25 mouse cellular contexts compared by ENCODE assay signal in genomic region chr6:46886230-46886629, GRCm38 (mm10).
DNase-seq lines count a peak whose midpoint lies in the region; ATAC-seq and TF ChIP-seq lines count a peak whose summit lies in the region.
"Had no signal": no experiment of that assay in that cellular context is flagged by ENCODE, and none has a peak within 500 bp of the region (broad histone marks: within the 10 kb centered on the region; RNA-seq: fewer than 3 reads in every experiment).

No protein-coding gene starts in this region.

- no peak overlapping the region for H3K4me3 ChIP-seq in cerebellum, adult 2 months (replicated peaks; ENCODE audit: insufficient read depth, low read depth, low read length)
- H3K4me3 ChIP-seq in left cerebral cortex, adult 2 months, result no peak overlapping the region
- H3K4me3 ChIP-seq: embryonic facial prominence, embryonic 13.5 days; forebrain, embryonic 10.5 days; forebrain, embryonic 13.5 days; heart, adult 2 months; heart, embryonic 10.5 days; heart, embryonic 13.5 days had no signal

- no peak for ATAC-seq in cerebellum, adult (ENCODE audit: insufficient number of reproducible peaks, low FRiP score, low TSS enrichment)
- ATAC-seq: activated CD4-positive, CD25-positive, alpha-beta regulatory T cell, adult 4 months; forebrain, embryonic 13.5 days; forebrain, embryonic 16.5 days; hindbrain, postnatal 0 days; inflammation-experienced regulatory T-cells, adult 6 months; intestine, embryonic 16.5 days had no signal

- no peak overlapping the region for H3K27ac ChIP-seq in cerebellum, adult 2 months (ENCODE audit: insufficient read depth, low read length)
- H3K27ac ChIP-seq in left cerebral cortex, adult 2 months, result no peak overlapping the region
- H3K27ac ChIP-seq: embryonic facial prominence, embryonic 13.5 days; forebrain, embryonic 10.5 days; forebrain, embryonic 13.5 days; heart, adult 2 months; heart, embryonic 10.5 days; heart, embryonic 13.5 days; hindbrain, embryonic 14.5 days; hindbrain, postnatal 0 days had no signal

- peak; percentile 5 to 8 for DNase-seq in cerebellum, adult 2 months
- no peak for DNase-seq in cerebellum, adult 8-10 months
- peak; percentile 49 to 69 for DNase-seq in cerebellum, postnatal 14 days
- DNase-seq in left cerebral cortex, postnatal 4 days, result peak; percentile 68
- no peak for DNase-seq in left cerebral cortex, adult 2 months (ENCODE audit: extremely low spot score in 1 of 2, low spot score in 2 of 2)
- DNase-seq in brain, embryonic 14.5 days (ENCODE audit: low read depth), result peak; percentile 32
- DNase-seq: adrenal gland, adult 8-10 months; adrenal gland, postnatal 25 days; gastrocnemius, postnatal 10 days; gastrocnemius, postnatal 36 days; heart, adult 2 months; heart, postnatal 14 days; heart, postnatal 4 days had no signal

- intact Hi-C loops in left cerebral cortex, postnatal 4 days (cut with DNase I), result no loop called here
- intact Hi-C loops in left cerebral cortex, adult 2 months (cut with DNase I), result no loop called here

- no peak for TF ChIP-seq POLR2A in cerebellum, adult 2 months (IDR thresholded peaks at IDR 0.05; ENCODE audit: borderline replicate concordance, insufficient read depth, low read length)
- TF ChIP-seq POLR2A in brain, embryonic 14.5 days (IDR thresholded peaks at IDR 0.05; ENCODE audit: borderline replicate concordance, extremely low read depth, insufficient read depth, insufficient read length, poor library complexity, severe bottlenecking), result no peak

- WGBS in cerebellum, adult 2 months, result 25% methylated on average over 2 of the region's 2 CpGs

- H3K4me1 ChIP-seq in cerebellum, adult 2 months (ENCODE audit: control insufficient read depth, insufficient read depth, low read length), result no peaks in the 10 kb centered on the region
- H3K4me1 ChIP-seq: forebrain, embryonic 10.5 days; forebrain, embryonic 13.5 days; heart, embryonic 10.5 days; heart, embryonic 13.5 days had no signal

- no peak for TF ChIP-seq CTCF in cerebellum, adult 2 months (IDR thresholded peaks at IDR 0.05; ENCODE audit: borderline replicate concordance, insufficient read depth, low read depth, low read length)
- no peak for TF ChIP-seq CTCF in left cerebral cortex, adult 2 months (IDR thresholded peaks at IDR 0.05)
- TF ChIP-seq CTCF in brain, embryonic 14.5 days (IDR thresholded peaks at IDR 0.05; ENCODE audit: borderline replicate concordance, extremely low read depth, insufficient read depth, insufficient read length), result no peak

- H3K27me3 ChIP-seq in cerebellum, adult 2 months (ENCODE audit: control insufficient read depth, insufficient read depth, low read length), result no peaks in the 10 kb centered on the region
- H3K27me3 ChIP-seq: embryonic facial prominence, embryonic 13.5 days; forebrain, embryonic 13.5 days; heart, embryonic 13.5 days had no signal

Comparison
In these comparisons a context has a peak if more than half of its experiments do, and no peak if none do; other contexts are left out.
1. DNase-seq: peak in cerebellum, adult 2 months (2 of 2), cerebellum, postnatal 14 days (2 of 2), left cerebral cortex, postnatal 4 days (single experiment) and brain, embryonic 14.5 days (single experiment); none in cerebellum, adult 8-10 months (single experiment) and left cerebral cortex, adult 2 months (0 of 2).